Mouse (Mus musculus) frontal cortex, adult (tissue): ENCODE results near the gene Hoxd1.

Experiments used
- ATAC-seq: cut with Nextera tagmentation; 2 replicates; pipeline ENCODE4 v1.9.2; 2017; ENCODE audit warnings: mild to moderate bottlenecking, moderate library complexity, mixed read lengths; ENCODE audit not compliant: low TSS enrichment

Gene Hoxd1

GRCm38 (mm10) chr2:74748436-74748995 lies 14.3 kb upstream of the Hoxd1 start:
- ATAC-seq: no peak

- no peak for ATAC-seq
Measured at GRCm38 (mm10) chr2:74749337-74750121, 13.3 kb upstream of the Hoxd1 start.

DNA sequence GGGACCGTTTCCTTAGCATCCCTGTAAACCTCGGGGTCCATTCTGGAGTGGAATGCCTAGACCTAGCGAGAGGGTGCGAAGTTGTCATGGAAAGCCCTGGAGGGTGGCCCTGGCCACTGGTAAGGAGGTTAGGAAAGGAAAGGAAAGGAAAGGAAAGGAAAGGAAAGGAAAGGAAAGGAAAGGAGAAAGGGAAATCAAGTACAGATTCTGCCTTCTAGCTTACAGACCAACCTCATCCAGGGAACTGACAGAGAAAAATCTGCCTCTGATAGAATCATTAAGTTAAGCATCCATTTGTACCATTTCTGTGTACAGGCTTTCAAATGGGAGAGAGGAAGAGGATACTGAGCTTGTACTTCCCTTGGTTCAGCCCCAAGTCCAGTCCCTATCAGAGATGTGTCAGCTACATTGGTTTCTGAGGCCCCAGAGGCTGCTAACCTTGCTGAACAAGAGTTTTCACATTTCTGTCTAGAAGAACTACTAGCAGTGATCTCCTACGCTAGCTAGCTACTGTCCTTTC lies 12.0 kb upstream of the Hoxd1 start:
- ATAC-seq: no peak

DNA sequence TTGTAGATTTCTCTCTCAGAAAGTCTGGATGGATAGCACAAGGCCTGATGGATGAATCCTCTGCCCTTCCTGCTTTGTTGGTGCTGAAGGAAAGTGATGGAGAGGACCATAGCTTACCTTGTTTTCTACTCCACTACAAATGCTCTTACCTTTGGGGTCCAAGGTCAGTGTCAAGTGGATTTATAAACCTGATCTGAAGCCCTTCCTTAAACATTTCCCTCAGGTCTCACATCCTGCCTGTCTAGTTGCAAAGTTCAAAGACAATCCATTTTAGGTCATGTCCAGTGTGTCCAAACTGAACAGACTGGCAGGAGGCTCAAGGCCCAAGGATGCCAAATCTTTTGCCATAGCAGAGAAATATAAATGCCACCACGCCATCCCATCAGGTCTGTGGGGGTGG lies 10.9 kb upstream of the Hoxd1 start:
- no peak for ATAC-seq

DNA sequence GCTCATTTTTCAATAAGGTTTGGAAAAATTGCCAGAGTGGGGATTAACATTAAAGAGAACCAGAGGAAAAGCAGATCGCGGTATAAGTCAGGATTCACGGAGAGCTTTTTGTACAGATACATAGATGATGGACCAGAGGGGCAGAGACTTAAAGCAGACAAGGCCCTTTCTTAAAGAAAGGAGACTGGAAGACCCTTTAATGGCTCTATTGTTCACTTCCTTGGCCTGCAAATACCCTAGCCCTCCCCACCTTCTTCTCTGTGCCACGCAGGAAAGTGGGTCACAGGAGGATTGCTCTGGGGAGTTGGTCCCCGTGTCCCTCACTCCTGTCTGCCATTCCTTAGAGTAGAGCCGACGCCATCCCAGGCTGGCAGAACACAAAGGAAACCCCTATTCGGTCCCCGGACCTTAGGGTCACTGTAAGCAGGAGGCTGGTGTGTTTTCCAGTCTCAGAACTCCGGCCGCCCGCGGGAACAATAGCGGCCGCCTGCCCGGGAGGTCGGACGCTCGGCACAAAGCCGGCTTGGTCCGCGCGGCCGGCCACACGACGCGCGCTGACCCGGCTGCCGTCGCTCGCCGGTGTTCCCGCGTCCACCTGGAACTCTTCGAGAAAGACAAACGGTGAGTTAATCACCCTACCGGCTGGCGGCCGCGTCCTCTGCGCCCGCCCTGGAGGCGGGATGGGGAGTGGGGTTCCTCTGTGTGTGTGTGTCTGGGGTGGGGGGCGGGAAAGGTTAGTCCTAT lies 10.2 kb upstream of the Hoxd1 start:
- no peak for ATAC-seq

GRCm38 (mm10) chr2:74753175-74753523 lies 9.6 kb upstream of the Hoxd1 start:
- ATAC-seq: no peak

GRCm38 (mm10) chr2:74753711-74754110 lies 9.1 kb upstream of the Hoxd1 start:
- no peak for ATAC-seq

GRCm38 (mm10) chr2:74760146-74760545 lies 2.6 kb upstream of the Hoxd1 start:
- no peak for ATAC-seq

GRCm38 (mm10) chr2:74761941-74762340 lies 839 bp upstream of the Hoxd1 start:
- ATAC-seq: no peak

- no peak for ATAC-seq
Measured at GRCm38 (mm10) chr2:74763245-74763735, 510 bp downstream of the Hoxd1 start.

- no peak for ATAC-seq
Measured at GRCm38 (mm10) chr2:74763976-74764375, 1.2 kb downstream of the Hoxd1 start.

GRCm38 (mm10) chr2:74774359-74774758 lies 11.6 kb downstream of the Hoxd1 start:
- ATAC-seq: peak; percentile 64

- ATAC-seq: no peak
Measured at GRCm38 (mm10) chr2:74777536-74778275, 14.9 kb downstream of the Hoxd1 start.

- no peak for ATAC-seq
Measured at GRCm38 (mm10) chr2:74781386-74781785, 18.6 kb downstream of the Hoxd1 start.

- ATAC-seq: no peak
Measured at GRCm38 (mm10) chr2:74795531-74795930, 32.8 kb downstream of the Hoxd1 start.

GRCm38 (mm10) chr2:74808431-74808830 lies 45.7 kb downstream of the Hoxd1 start:
- no peak for ATAC-seq
